Mouse (Mus musculus) lung, postnatal 0 days (tissue): ENCODE measurements around the gene Uprt.

Experiments used
- CTCF ChIP-seq: IDR thresholded peaks from 2 replicates; pipeline ENCODE4 v1.5.1; 2016; ENCODE audit warnings: antibody characterized with exemption, mild to moderate bottlenecking
- EP300 ChIP-seq: IDR thresholded peaks from 2 replicates; pipeline ENCODE4 v1.6.1; 2016; ENCODE audit warnings: antibody characterized with exemption, mild to moderate bottlenecking, control low read depth

GRCm38 (mm10) chrX:104488036-104488435 lies 5.4 kb downstream of the Uprt start:
- TF ChIP-seq CTCF = no peak
- no peak for TF ChIP-seq EP300
